Mouse (Mus musculus) brain, embryonic 14.5 days (tissue): Measurements from ENCODE around the gene ccdc198.

ENCODE experiments used
- CTCF ChIP-seq: fragments of 200-500 bp; IDR thresholded peaks from 2 replicates; pipeline ENCODE4 v1.5.1; 2012; ENCODE audit warnings: inconsistent platforms, mild to moderate bottlenecking, moderate library complexity, borderline replicate concordance; ENCODE audit not compliant: insufficient read depth, insufficient read length; ENCODE audit errors: extremely low read depth
- POLR2A ChIP-seq: fragments of 200-500 bp; IDR thresholded peaks from 2 replicates; pipeline ENCODE4 v1.6.1; 2012; ENCODE audit warnings: mild to moderate bottlenecking, inconsistent platforms, borderline replicate concordance; ENCODE audit not compliant: poor library complexity, insufficient read depth, insufficient read length, severe bottlenecking; ENCODE audit errors: extremely low read depth

DNA sequence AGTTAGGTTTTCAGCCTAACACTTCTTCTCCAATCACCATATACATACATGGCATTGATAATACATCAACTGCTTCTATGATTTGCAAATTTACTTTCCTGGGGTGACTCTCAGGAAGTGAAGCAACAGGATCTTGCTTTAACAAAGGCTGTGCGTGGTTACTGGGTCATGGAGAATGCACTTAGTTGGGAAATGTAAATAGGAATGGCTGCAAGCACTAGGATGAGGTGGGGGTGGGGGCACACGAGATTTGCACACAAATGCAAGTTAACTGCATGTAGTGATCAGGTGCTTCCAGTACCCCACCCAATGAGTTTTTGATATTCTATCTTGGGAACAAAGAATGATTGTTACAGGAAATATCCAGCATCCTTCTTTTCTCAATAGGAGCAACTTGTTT lies 30.1 kb upstream of the ccdc198 start:
- TF ChIP-seq POLR2A, result no peak
- no peak for TF ChIP-seq CTCF
